In genomic region chr17:57292302-57292701, GRCm38 (mm10) we compare ENCODE assay signal across 24 mouse cellular contexts. TPM values are rescaled to one million over a fixed set of nuclear protein-coding genes. Genes with fewer than 3 reads are reported as not detected.
"Had no signal": no experiment of that assay in that cellular context is flagged by ENCODE, and none has a peak within 500 bp of the region (broad histone marks: within the 10 kb centered on the region; RNA-seq: fewer than 3 reads in every experiment).

No protein-coding gene starts in this region.

- H3K4me2 ChIP-seq: liver, embryonic 13.5 days; liver, embryonic 15.5 days; lung, embryonic 15.5 days; midbrain, embryonic 13.5 days; neural tube, embryonic 13.5 days; neural tube, embryonic 15.5 days; stomach, embryonic 15.5 days had no signal

- H3K9ac ChIP-seq: liver, embryonic 13.5 days; liver, embryonic 15.5 days; liver, postnatal 0 days; lung, embryonic 15.5 days; midbrain, embryonic 13.5 days; neural tube, embryonic 13.5 days; neural tube, embryonic 15.5 days; stomach, embryonic 15.5 days had no signal

- H3K27ac ChIP-seq: liver, embryonic 13.5 days; liver, embryonic 15.5 days; lung, embryonic 15.5 days; midbrain, embryonic 10.5 days; midbrain, embryonic 13.5 days; neural tube, embryonic 13.5 days; neural tube, embryonic 15.5 days; stomach, embryonic 15.5 days; stomach, postnatal 0 days had no signal

- H3K4me1 ChIP-seq: lung, embryonic 15.5 days; midbrain, embryonic 10.5 days; midbrain, embryonic 13.5 days; neural tube, embryonic 13.5 days; neural tube, embryonic 15.5 days; stomach, embryonic 15.5 days had no signal

- ATAC-seq: liver, postnatal 0 days; lung, postnatal 0 days; midbrain, embryonic 13.5 days; midbrain, embryonic 16.5 days had no signal

- DNase-seq: liver, embryonic 13.5 days; liver, postnatal 0 days; lung, adult 2 months; lung, postnatal 14 days; lung, postnatal 36 days; retina, postnatal 1 day; right cerebral cortex, adult 18-20 months; right cerebral cortex, postnatal 25 days; right cerebral cortex, postnatal 4 days; spleen, adult 18-20 months; thymus, adult 2 months; thymus, postnatal 25 days; thymus, postnatal 4 days had no signal

- H3K4me3 ChIP-seq: liver, embryonic 13.5 days; liver, embryonic 15.5 days; lung, embryonic 15.5 days; midbrain, embryonic 10.5 days; midbrain, embryonic 13.5 days; myocyte; neural tube, embryonic 13.5 days; neural tube, embryonic 15.5 days; stomach, embryonic 15.5 days had no signal

- H3K36me3 ChIP-seq: liver, embryonic 13.5 days; lung, embryonic 15.5 days; midbrain, embryonic 10.5 days; midbrain, embryonic 13.5 days; neural tube, embryonic 13.5 days; neural tube, embryonic 15.5 days; stomach, embryonic 15.5 days had no signal

- H3K9me3 ChIP-seq: liver, embryonic 13.5 days; liver, embryonic 15.5 days; lung, embryonic 15.5 days; midbrain, embryonic 10.5 days; midbrain, embryonic 13.5 days; neural tube, embryonic 13.5 days; neural tube, embryonic 15.5 days; stomach, embryonic 15.5 days had no signal

- H3K27me3 ChIP-seq: liver, embryonic 13.5 days; liver, embryonic 15.5 days; lung, embryonic 15.5 days; midbrain, embryonic 13.5 days; neural tube, embryonic 13.5 days; neural tube, embryonic 15.5 days; stomach, embryonic 15.5 days had no signal

RNA-seq across cellular contexts. Expression of gene Vav1, which starts 13.4 kb away (rescaled TPM):
- polyA plus RNA-seq: myocyte had no signal
